Mouse (Mus musculus): Measurements from ENCODE around the gene Mgmt. TPM values are rescaled to one million over a fixed set of nuclear protein-coding genes. Genes with fewer than 3 reads are reported as not detected.

The Mgmt gene
- polyA plus RNA-seq, 1 experiment: 12.6 TPM

- Histone ChIP-seq H3K27ac (ENCODE audit: control insufficient read depth, insufficient read depth, low read depth, low read length, poor library complexity) (no peak overlapping the region), H3K4me1 (ENCODE audit: control insufficient read depth, insufficient read depth, low read length) (no peaks in the 10 kb centered on the region), H3K4me3 (replicated peaks; ENCODE audit: control insufficient read depth, low read depth, low read length) (no peak overlapping the region)
- no peak for TF ChIP-seq POLR2A (IDR thresholded peaks at IDR 0.05; ENCODE audit: borderline replicate concordance, control insufficient read depth, low read depth, low read length)
- TF ChIP-seq CTCF (IDR thresholded peaks at IDR 0.05; ENCODE audit: control insufficient read depth, insufficient read depth, low read length): no peak
- WGBS: 74% methylated on average over 5 of the region's 5 CpGs
Observed at GRCm38 (mm10) chr7:137056126-137056525, 161.7 kb downstream of the Mgmt start.

DNA sequence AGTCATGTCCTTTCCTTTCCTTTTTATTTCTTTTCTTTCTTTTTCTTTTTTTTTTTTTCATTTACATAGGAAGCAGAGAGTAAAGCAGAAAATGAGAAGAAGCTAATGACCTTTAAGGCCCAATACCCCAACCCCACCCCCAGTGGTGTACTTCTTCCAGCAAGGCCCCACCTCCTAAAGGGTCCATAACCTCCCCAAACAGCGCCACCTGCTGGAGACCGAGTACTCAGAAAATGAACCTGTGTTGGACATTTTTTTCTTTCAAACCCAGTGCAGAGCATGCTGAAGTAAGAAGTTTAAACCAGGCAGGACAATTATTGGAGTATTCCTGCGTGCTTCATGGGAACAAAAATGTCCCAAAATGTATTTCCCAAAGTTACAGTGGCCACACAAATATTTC is 166.1 kb downstream of the Mgmt start:
- H3K4me1 ChIP-seq (ENCODE audit: control insufficient read depth, insufficient read depth, low read length): no peaks in the 10 kb centered on the region
- no peak for TF ChIP-seq CTCF (IDR thresholded peaks at IDR 0.05; ENCODE audit: control insufficient read depth, insufficient read depth, low read length)
- TF ChIP-seq POLR2A (IDR thresholded peaks at IDR 0.05; ENCODE audit: borderline replicate concordance, control insufficient read depth, low read depth, low read length): no peak
- no peak overlapping the region for H3K4me3 ChIP-seq (replicated peaks; ENCODE audit: control insufficient read depth, low read depth, low read length)
- no peak overlapping the region for H3K27ac ChIP-seq (ENCODE audit: control insufficient read depth, insufficient read depth, low read depth, low read length, poor library complexity)
- 45% methylated on average over 3 of the region's 3 CpGs for WGBS

DNA sequence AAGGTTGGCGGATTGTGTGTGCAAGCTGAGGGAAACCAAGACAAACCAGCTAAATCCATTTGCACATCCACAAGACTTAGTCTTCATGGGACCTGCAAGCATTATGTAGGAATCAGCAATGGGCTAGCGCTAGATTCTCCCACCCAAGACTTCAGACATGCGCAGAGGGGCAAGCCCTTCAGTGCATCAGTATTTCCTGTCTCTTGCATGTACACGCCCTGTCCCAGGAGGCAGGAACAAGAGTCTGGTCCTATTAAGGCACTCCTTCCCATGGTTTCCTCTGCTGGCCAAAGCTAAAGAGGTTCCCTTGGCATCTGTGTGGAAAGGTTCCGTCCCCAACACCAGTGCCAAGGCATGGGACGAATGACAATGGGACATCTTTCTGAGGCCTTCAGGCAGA is 166.7 kb downstream of the Mgmt start:
- no peaks in the 10 kb centered on the region for H3K4me1 ChIP-seq (ENCODE audit: control insufficient read depth, insufficient read depth, low read length)
- H3K4me3 ChIP-seq (replicated peaks; ENCODE audit: control insufficient read depth, low read depth, low read length): no peak overlapping the region
- H3K27ac ChIP-seq (ENCODE audit: control insufficient read depth, insufficient read depth, low read depth, low read length, poor library complexity): no peak overlapping the region
- TF ChIP-seq POLR2A (IDR thresholded peaks at IDR 0.05; ENCODE audit: borderline replicate concordance, control insufficient read depth, low read depth, low read length): no peak
- TF ChIP-seq CTCF (IDR thresholded peaks at IDR 0.05; ENCODE audit: control insufficient read depth, insufficient read depth, low read length): no peak
- WGBS: 85% methylated on average over 6 of the region's 6 CpGs

GRCm38 (mm10) chr7:137064255-137064654 is 169.8 kb downstream of the Mgmt start:
- Histone ChIP-seq H3K27ac (ENCODE audit: control insufficient read depth, insufficient read depth, low read depth, low read length, poor library complexity) (no peak overlapping the region), H3K4me3 (replicated peaks; ENCODE audit: control insufficient read depth, low read depth, low read length) (no peak overlapping the region), H3K4me1 (ENCODE audit: control insufficient read depth, insufficient read depth, low read length) (no peaks in the 10 kb centered on the region)
- 85% methylated on average over 9 of the region's 9 CpGs for WGBS
- TF ChIP-seq CTCF (IDR thresholded peaks at IDR 0.05; ENCODE audit: control insufficient read depth, insufficient read depth, low read length) (no peak), POLR2A (IDR thresholded peaks at IDR 0.05; ENCODE audit: borderline replicate concordance, control insufficient read depth, low read depth, low read length) (no peak)

- Histone ChIP-seq H3K4me1 (ENCODE audit: control insufficient read depth, insufficient read depth, low read length) (no peaks in the 10 kb centered on the region), H3K4me3 (replicated peaks; ENCODE audit: control insufficient read depth, low read depth, low read length) (no peak overlapping the region), H3K27ac (ENCODE audit: control insufficient read depth, insufficient read depth, low read depth, low read length, poor library complexity) (no peak overlapping the region)
- TF ChIP-seq CTCF (IDR thresholded peaks at IDR 0.05; ENCODE audit: control insufficient read depth, insufficient read depth, low read length) (no peak), POLR2A (IDR thresholded peaks at IDR 0.05; ENCODE audit: borderline replicate concordance, control insufficient read depth, low read depth, low read length) (no peak)
- WGBS: 81% methylated on average over 5 of the region's 5 CpGs
Observed at GRCm38 (mm10) chr7:137065408-137065807, 171.0 kb downstream of the Mgmt start.

- H3K27ac ChIP-seq (ENCODE audit: control insufficient read depth, insufficient read depth, low read depth, low read length, poor library complexity): no peak overlapping the region
- TF ChIP-seq POLR2A (IDR thresholded peaks at IDR 0.05; ENCODE audit: borderline replicate concordance, control insufficient read depth, low read depth, low read length): no peak
- TF ChIP-seq CTCF (IDR thresholded peaks at IDR 0.05; ENCODE audit: control insufficient read depth, insufficient read depth, low read length): no peak
- no peaks in the 10 kb centered on the region for H3K4me1 ChIP-seq (ENCODE audit: control insufficient read depth, insufficient read depth, low read length)
- H3K4me3 ChIP-seq (replicated peaks; ENCODE audit: control insufficient read depth, low read depth, low read length): no peak overlapping the region
- 84% methylated on average over 3 of the region's 3 CpGs for whole genome bisulfite sequencing
Observed at GRCm38 (mm10) chr7:137066211-137066610, 171.8 kb downstream of the Mgmt start.

DNA sequence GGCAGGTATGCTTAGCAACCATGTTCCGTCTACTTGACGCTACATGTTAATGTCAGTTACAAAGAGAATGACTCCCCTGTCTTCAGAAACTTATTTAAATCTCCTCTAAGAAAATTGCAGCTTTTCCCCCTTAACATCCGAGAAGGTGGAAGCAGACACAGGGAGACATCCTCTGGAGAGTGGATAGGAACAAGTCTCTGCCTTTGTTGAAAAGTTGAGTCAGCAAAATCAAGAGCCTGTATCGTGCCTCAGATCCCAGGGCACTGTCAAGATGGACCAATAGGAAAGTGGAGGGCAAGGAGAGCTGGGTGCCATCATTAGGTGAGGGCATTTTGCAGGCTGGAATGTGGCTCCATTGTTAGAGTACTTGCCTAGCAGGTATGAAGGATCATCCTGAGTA is 172.6 kb downstream of the Mgmt start:
- H3K4me3 ChIP-seq (replicated peaks; ENCODE audit: control insufficient read depth, low read depth, low read length): no peak overlapping the region
- WGBS: 74% methylated on average over 4 of the region's 4 CpGs
- no peaks in the 10 kb centered on the region for H3K4me1 ChIP-seq (ENCODE audit: control insufficient read depth, insufficient read depth, low read length)
- no peak for TF ChIP-seq POLR2A (IDR thresholded peaks at IDR 0.05; ENCODE audit: borderline replicate concordance, control insufficient read depth, low read depth, low read length)
- no peak for TF ChIP-seq CTCF (IDR thresholded peaks at IDR 0.05; ENCODE audit: control insufficient read depth, insufficient read depth, low read length)
- H3K27ac ChIP-seq (ENCODE audit: control insufficient read depth, insufficient read depth, low read depth, low read length, poor library complexity): no peak overlapping the region

DNA sequence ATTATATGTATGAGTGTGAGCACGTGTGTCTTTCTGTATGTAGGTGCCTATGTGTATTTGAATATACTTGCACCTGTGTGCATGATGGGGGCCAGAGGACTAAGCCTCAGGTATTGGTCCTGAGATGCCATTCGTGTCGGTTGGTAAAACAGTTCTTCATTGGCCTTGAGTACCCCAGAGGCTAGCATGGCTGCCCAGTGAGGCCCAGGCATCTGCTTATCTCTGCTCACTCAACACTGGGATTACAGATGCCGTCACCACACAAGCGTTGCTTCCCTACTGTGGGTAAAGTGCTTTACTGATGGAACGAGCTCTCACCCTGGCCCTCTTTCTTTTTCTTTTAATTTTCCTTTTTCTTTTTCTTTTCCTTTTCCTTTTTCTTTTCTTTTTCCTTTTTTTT is 173.3 kb downstream of the Mgmt start:
- WGBS: 80% methylated on average over 6 of the region's 6 CpGs

DNA sequence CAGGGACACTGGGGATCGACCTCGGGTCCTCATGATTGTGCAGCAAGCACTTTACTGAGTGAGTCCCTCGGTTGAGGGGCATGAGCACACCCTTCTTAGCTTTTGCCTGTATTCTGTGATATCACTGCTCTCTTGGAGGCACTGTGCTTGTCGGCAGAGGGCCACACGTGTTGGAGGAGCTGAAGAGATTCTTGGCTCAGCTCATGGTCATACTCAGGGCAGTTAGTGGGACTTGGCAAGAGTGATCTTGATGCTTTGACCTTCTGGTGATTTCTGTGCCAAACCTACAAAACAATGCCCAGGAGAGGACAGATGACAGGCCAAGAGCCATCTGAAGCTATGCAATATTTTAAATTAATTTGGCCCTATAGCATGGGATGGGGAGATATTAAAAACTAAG is 174.4 kb downstream of the Mgmt start:
- Histone ChIP-seq H3K4me3 (replicated peaks; ENCODE audit: control insufficient read depth, low read depth, low read length) (no peak overlapping the region), H3K4me1 (ENCODE audit: control insufficient read depth, insufficient read depth, low read length) (no peaks in the 10 kb centered on the region), H3K27ac (ENCODE audit: control insufficient read depth, insufficient read depth, low read depth, low read length, poor library complexity) (no peak overlapping the region)
- WGBS: 84% methylated on average over 5 of the region's 5 CpGs
- TF ChIP-seq POLR2A (IDR thresholded peaks at IDR 0.05; ENCODE audit: borderline replicate concordance, control insufficient read depth, low read depth, low read length) (no peak), CTCF (IDR thresholded peaks at IDR 0.05; ENCODE audit: control insufficient read depth, insufficient read depth, low read length) (no peak)

More for the DNA sequence above, 173.3 kb downstream of the Mgmt start:
- no peak overlapping the region for H3K27ac ChIP-seq (ENCODE audit: control insufficient read depth, insufficient read depth, low read depth, low read length, poor library complexity)
- no peak overlapping the region for H3K4me3 ChIP-seq (replicated peaks; ENCODE audit: control insufficient read depth, low read depth, low read length)
- no peaks in the 10 kb centered on the region for H3K4me1 ChIP-seq (ENCODE audit: control insufficient read depth, insufficient read depth, low read length)
- no peak for TF ChIP-seq POLR2A (IDR thresholded peaks at IDR 0.05; ENCODE audit: borderline replicate concordance, control insufficient read depth, low read depth, low read length)
- TF ChIP-seq CTCF (IDR thresholded peaks at IDR 0.05; ENCODE audit: control insufficient read depth, insufficient read depth, low read length): no peak
